ENCODE assay signal across 19 mouse cellular contexts in genomic region chr3:86311406-86311805, GRCm38 (mm10).
"Had no signal": no experiment of that assay in that cellular context is flagged by ENCODE, and none has a peak within 500 bp of the region (broad histone marks: within the 10 kb centered on the region; RNA-seq: fewer than 3 reads in every experiment).

No protein-coding gene starts in this region.

- H3K4me1 ChIP-seq: lung, embryonic 15.5 days; neural tube, embryonic 13.5 days; neural tube, embryonic 15.5 days had no signal

- H3K27me3 ChIP-seq: lung, embryonic 15.5 days; midbrain, embryonic 12.5 days; neural tube, embryonic 13.5 days; neural tube, embryonic 15.5 days had no signal

- H3K4me3 ChIP-seq: lung, embryonic 15.5 days; midbrain, embryonic 10.5 days; midbrain, embryonic 12.5 days; myocyte; neural tube, embryonic 13.5 days; neural tube, embryonic 15.5 days had no signal

- H3K27ac ChIP-seq: lung, embryonic 15.5 days; macrophage; midbrain, embryonic 10.5 days; midbrain, embryonic 12.5 days; neural tube, embryonic 13.5 days; neural tube, embryonic 15.5 days had no signal

- H3K36me3 ChIP-seq: lung, embryonic 15.5 days; midbrain, embryonic 10.5 days; midbrain, embryonic 12.5 days; neural tube, embryonic 13.5 days; neural tube, embryonic 15.5 days had no signal

- H3K9me3 ChIP-seq: lung, embryonic 15.5 days; midbrain, embryonic 10.5 days; midbrain, embryonic 12.5 days; neural tube, embryonic 13.5 days; neural tube, embryonic 15.5 days had no signal

- DNase-seq: liver, postnatal 0 days; lung, adult 2 months; lung, postnatal 14 days; lung, postnatal 36 days; midbrain, embryonic 14.5 days; right cerebral cortex, adult 18-20 months; right cerebral cortex, postnatal 25 days; right cerebral cortex, postnatal 4 days; spleen, adult 18-20 months; thymus, adult 2 months; thymus, postnatal 25 days; thymus, postnatal 4 days had no signal
